Mouse (Mus musculus) small intestine, adult 10 weeks (tissue): ENCODE data around the gene Sprr2a1. TPM values are rescaled to one million over a fixed set of nuclear protein-coding genes. Genes with fewer than 3 reads are reported as not detected.

Experiments
- polyA plus RNA-seq: library from polyadenylated mRNA; stranded (reverse); fragments of 350-450 nt; fragmentation: Illumina TruSeq; extraction: RNeasy Lipid Tissue Mini Kit (QIAGEN cat#74804); gene quantifications from one replicate; pipeline ENCODE4 v1.2.3, GENCODE M21; 2014; ENCODE audit warnings: low replicate concordance

Sprr2a1 gene
- 193 TPM for polyA plus RNA-seq

DNA sequence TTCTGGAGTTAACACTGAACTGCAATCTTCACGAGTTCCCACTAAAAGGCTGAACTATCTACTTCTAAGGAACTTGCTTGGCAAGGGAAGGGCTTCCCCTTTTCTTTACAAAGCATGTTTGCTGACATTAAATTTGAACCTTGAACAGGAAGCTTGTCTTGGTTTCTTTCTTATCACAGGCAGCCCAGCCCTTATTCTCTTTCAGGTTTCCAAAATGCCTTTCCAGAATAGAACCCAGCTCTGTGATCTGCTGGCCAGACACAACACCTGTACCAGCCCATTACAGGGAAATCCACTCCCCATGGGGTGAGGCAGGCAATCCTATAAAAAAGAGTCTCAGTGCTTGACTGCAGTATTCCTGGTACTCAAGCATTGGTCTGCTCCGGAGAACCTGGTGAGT lies at the start of gene Sprr2a1, which contains the start of gene Sprr2a2:
Gene Sprr2a1 (plus strand): TSS at position 231 of the 400 bp plus-strand sequence.
Gene Sprr2a2 (plus strand): TSS at position 352 of the 400 bp plus-strand sequence.

Other genes with a start within 250 kb of the Sprr2a1 start
- gene Pglyrp3, start 201.2 kb upstream of the Sprr2a1 start, polyA plus RNA-seq: not detected
- gene Lor, start 132.7 kb upstream of the Sprr2a1 start, polyA plus RNA-seq: not detected
- gene Prr9, start 91.9 kb upstream of the Sprr2a1 start, polyA plus RNA-seq: not detected
- not detected for gene Lelp1, start 73.1 kb upstream of the Sprr2a1 start, polyA plus RNA-seq
- gene Sprr2a2, start 121 bp downstream of the Sprr2a1 start, polyA plus RNA-seq: 459 TPM
- gene Sprr2a3, start 69.6 kb downstream of the Sprr2a1 start, polyA plus RNA-seq: 13.9 TPM
- gene Sprr2b, start 100.8 kb downstream of the Sprr2a1 start, polyA plus RNA-seq: not detected
- gene Sprr2d, start 123.3 kb downstream of the Sprr2a1 start, polyA plus RNA-seq: not detected
- not detected for gene Sprr2e, start 136.3 kb downstream of the Sprr2a1 start, polyA plus RNA-seq
- gene Sprr2f, start 149.4 kb downstream of the Sprr2a1 start, polyA plus RNA-seq: not detected
- not detected for gene Sprr2h, start 169.9 kb downstream of the Sprr2a1 start, polyA plus RNA-seq
- gene Sprr2i, start 192.2 kb downstream of the Sprr2a1 start, polyA plus RNA-seq: not detected
- gene Sprr2j-ps, start 202.3 kb downstream of the Sprr2a1 start, polyA plus RNA-seq: not detected
- 5.0 TPM for gene Gm9774, start 213.6 kb downstream of the Sprr2a1 start, polyA plus RNA-seq
- gene Sprr2k, start 216.8 kb downstream of the Sprr2a1 start, polyA plus RNA-seq: not detected
- gene Sprr1b, start 223.0 kb downstream of the Sprr2a1 start, polyA plus RNA-seq: not detected
- gene Sprr3, start 242.9 kb downstream of the Sprr2a1 start, polyA plus RNA-seq: not detected